Mouse (Mus musculus) midbrain, postnatal 0 days (tissue): Measurements from ENCODE around the gene Izumo1r. TPM values are rescaled to one million over a fixed set of nuclear protein-coding genes. Genes with fewer than 3 reads are reported as not detected.

Experiments used
- ATAC-seq: fragments of 200-750 bp; cut with Nextera tagmentation; 2 replicates; pipeline ENCODE4 v1.8.0; 2017; ENCODE audit warnings: moderate number of reproducible peaks, mild to moderate bottlenecking, moderate TSS enrichment, moderate library complexity; ENCODE audit not compliant: low FRiP score
- DNase-seq: peaks from one replicate; pipeline ENCODE4 v3.0.0-alpha.2; 2015; ENCODE audit warnings: low spot score
- H3K27ac ChIP-seq: fragments of 300-500 bp; sonication (generic); 2 replicates; pipeline ENCODE4 v1.5.1; 2014; ENCODE audit warnings: low read depth, mild to moderate bottlenecking, low read length, mixed read lengths
- H3K27me3 ChIP-seq: fragments of 300-500 bp; sonication (generic); 2 replicates; pipeline ENCODE4 v1.6.1; 2014; ENCODE audit warnings: low read length, control low read depth, mixed read lengths; ENCODE audit not compliant: insufficient read depth
- H3K36me3 ChIP-seq: fragments of 300-500 bp; sonication (generic); 2 replicates; pipeline ENCODE4 v1.6.1; 2014; ENCODE audit warnings: low read length, control low read depth, mixed read lengths; ENCODE audit not compliant: insufficient read depth
- H3K4me1 ChIP-seq: fragments of 300-500 bp; sonication (generic); 2 replicates; pipeline ENCODE4 v1.6.1; 2014; ENCODE audit warnings: mild to moderate bottlenecking, control low read depth, antibody characterized with exemption, low read length, mixed read lengths; ENCODE audit not compliant: insufficient read depth
- H3K4me2 ChIP-seq: fragments of 300-500 bp; sonication (generic); 2 replicates; pipeline ENCODE4 v1.6.1; 2014; ENCODE audit warnings: low read depth, mild to moderate bottlenecking, low read length, mixed read lengths; ENCODE audit not compliant: poor library complexity, severe bottlenecking
- H3K4me3 ChIP-seq: fragments of 300-500 bp; sonication (generic); 2 replicates; pipeline ENCODE4 v1.5.1; 2014; ENCODE audit warnings: low read depth, mild to moderate bottlenecking, low read length, moderate library complexity
- H3K9ac ChIP-seq: fragments of 300-500 bp; sonication (generic); replicated peaks from 2 replicates; pipeline ENCODE4 v1.6.1; 2014; ENCODE audit warnings: mild to moderate bottlenecking, low read length, moderate library complexity, mixed read lengths; ENCODE audit not compliant: poor library complexity, severe bottlenecking
- H3K9me3 ChIP-seq: fragments of 300-500 bp; sonication (generic); 2 replicates; pipeline ENCODE4 v1.6.1; 2016; ENCODE audit warnings: low read length, control low read depth
- CTCF ChIP-seq: IDR thresholded peaks from 2 replicates; pipeline ENCODE4 v1.5.1; 2016; ENCODE audit warnings: antibody characterized with exemption, mild to moderate bottlenecking
- WGBS: fragments of 180-500 bp; shearing (Covaris S2); extraction: QIAGEN DNeasy Blood & Tissue Kit; methylation state at CpG from one replicate; pipeline ENCODE4 v1.1.7; 2014; 5-methylcytosine and 5-hydroxymethylcytosine counted together
- polyA plus RNA-seq: library from polyadenylated mRNA; unstranded; fragments of >200 nt; fragmentation: Nextera tagmentation; extraction: Ambion mirVana; gene quantifications from 2 replicates; pipeline ENCODE4 v1.2.1, GENCODE M21; 2015
- total RNA-seq: library from RNA; depleted of rRNA; stranded (reverse); fragments of >200 nt; gene quantifications from 2 replicates; pipeline ENCODE4 v1.2.3, GENCODE M21; 2014

Gene Izumo1r
- total and polyA plus RNA-seq, 2 experiments from 2014 or later, result not detected

DNA sequence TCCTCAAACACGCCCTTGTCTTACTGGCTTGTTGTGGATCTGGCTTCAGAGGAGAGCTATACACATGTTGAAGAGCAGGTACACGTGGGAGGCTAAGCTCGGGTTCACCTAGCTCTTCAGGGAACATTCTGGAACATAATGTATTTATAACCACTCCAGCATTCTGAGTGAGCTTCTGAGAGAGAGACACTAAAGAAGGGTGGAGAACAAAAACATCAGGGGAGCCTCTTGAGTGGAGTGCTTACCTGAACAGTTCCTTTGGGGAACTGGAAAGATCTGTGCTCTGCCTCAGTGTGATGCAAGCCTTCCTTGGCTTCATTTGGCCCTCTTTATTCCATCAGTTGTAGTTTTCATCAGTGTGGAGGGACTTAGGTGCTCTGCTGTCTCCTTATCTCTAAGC, 35.9 kb upstream of the Izumo1r start:
- no peak overlapping the region for H3K4me3 ChIP-seq
- WGBS, result 86% methylated on average over 3 of the region's 3 CpGs
- no peaks in the 10 kb centered on the region for H3K4me1 ChIP-seq
- DNase-seq, result no peak
- H3K27me3 ChIP-seq, result no peaks in the 10 kb centered on the region
- H3K36me3 ChIP-seq, result no peaks in the 10 kb centered on the region
- H3K9me3 ChIP-seq, result no peaks in the 10 kb centered on the region
- no peak for TF ChIP-seq CTCF
- no peak overlapping the region for H3K4me2 ChIP-seq
- H3K9ac ChIP-seq, result no peak overlapping the region
- H3K27ac ChIP-seq, result no peak overlapping the region
- no peak for ATAC-seq

DNA sequence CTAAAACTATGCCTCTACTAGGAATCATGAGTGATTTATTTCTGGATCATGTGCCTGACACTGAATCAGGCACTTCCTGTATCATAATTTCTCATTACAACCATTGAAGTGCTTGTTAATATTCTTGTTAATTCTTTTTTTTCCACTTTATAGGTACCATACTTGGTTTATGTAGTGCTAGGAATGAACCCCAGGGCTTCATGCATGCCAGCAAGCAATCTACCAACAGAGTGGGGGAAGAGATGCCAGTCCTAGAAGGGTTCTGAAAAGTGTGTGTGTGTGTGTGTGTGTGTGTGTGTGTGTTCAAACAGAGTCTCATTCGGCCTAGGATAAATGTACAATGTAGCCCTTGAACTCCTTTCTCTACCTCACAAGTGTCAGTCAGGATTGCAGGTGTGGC, 33.6 kb upstream of the Izumo1r start:
- Histone ChIP-seq H3K4me3 (no peak overlapping the region), H3K27ac (no peak overlapping the region), H3K4me2 (no peak overlapping the region), H3K9ac (no peak overlapping the region), H3K9me3 (no peaks in the 10 kb centered on the region), H3K27me3 (no peaks in the 10 kb centered on the region), H3K4me1 (no peaks in the 10 kb centered on the region), H3K36me3 (no peaks in the 10 kb centered on the region)
- 90% methylated on average over 1 of the region's 1 CpGs for WGBS
- DNase-seq, result no peak
- ATAC-seq, result no peak
- TF ChIP-seq CTCF, result no peak

DNA sequence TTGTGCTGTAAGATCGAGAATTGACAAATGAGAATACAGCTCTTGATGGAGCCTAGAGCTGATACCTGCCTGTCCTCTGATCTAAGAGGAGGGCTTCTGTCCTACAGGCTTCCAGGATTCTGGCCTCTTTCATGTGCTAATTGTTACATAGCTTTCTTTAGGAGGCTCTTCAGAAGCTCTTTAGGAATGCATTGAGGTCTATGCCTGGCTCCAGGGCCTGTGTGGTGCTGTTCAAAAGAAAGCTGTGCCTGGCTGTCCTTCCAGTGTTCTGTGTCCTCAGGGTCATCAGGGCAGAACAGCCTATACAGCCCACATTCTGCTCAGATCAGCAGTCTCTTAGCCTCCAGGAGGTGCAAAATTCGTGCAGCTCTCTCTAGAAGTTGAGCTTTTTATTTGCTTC, 31.1 kb upstream of the Izumo1r start:
- no peak for TF ChIP-seq CTCF
- Histone ChIP-seq H3K4me3 (no peak overlapping the region), H3K9me3 (no peaks in the 10 kb centered on the region), H3K36me3 (no peaks in the 10 kb centered on the region), H3K27me3 (no peaks in the 10 kb centered on the region), H3K9ac (no peak overlapping the region), H3K4me1 (no peaks in the 10 kb centered on the region), H3K4me2 (no peak overlapping the region), H3K27ac (no peak overlapping the region)
- 49% methylated on average over 2 of the region's 2 CpGs for WGBS
- no peak for DNase-seq
- no peak for ATAC-seq

DNA sequence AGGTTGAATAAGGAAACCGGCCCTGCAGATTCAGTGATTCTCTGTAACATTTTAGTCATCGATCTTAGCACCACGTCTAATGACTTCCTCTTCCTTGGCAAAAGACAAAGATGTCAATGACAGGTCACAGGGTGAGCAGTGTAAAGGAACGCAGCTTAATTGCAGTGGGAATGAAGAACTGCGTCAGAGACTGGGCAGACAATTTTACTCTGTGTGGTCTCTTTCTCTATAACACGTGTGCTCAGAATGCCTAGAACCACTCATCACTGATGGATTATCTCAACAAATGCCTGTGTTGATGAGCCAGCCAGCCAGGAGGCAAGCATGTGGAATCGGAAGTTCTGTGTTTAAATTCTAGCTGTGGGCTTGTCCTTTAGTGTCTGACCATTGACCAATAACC, 28.2 kb upstream of the Izumo1r start:
- no peaks in the 10 kb centered on the region for H3K36me3 ChIP-seq
- no peak overlapping the region for H3K4me2 ChIP-seq
- DNase-seq (no peak), ATAC-seq (no peak)
- H3K4me3 ChIP-seq, result no peak overlapping the region
- H3K4me1 ChIP-seq, result no peaks in the 10 kb centered on the region
- no peak for TF ChIP-seq CTCF
- no peaks in the 10 kb centered on the region for H3K9me3 ChIP-seq
- H3K27me3 ChIP-seq, result no peaks in the 10 kb centered on the region
- 77% methylated on average over 7 of the region's 7 CpGs for WGBS
- no peak overlapping the region for H3K27ac ChIP-seq
- no peak overlapping the region for H3K9ac ChIP-seq

DNA sequence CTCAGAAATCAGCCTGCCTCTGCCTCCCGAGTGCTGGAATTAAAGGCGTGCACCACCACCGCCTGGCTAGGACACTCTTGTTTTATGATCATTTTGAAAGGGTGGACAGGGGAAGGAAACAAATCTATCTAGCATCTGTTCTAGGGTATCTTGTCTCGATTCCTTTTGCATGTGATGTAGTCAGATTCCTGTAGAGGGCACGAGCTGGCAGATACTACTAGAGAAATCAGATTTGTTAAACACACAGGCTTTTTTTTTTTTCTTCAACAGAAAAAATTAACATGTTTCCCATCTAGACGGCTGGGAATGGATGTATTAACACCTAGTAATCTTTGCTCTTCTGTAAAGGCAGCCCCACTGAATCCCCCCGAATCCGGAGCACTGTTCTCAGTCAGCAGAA, 27.5 kb upstream of the Izumo1r start:
- H3K9me3 ChIP-seq, result no peaks in the 10 kb centered on the region
- no peaks in the 10 kb centered on the region for H3K4me1 ChIP-seq

DNA sequence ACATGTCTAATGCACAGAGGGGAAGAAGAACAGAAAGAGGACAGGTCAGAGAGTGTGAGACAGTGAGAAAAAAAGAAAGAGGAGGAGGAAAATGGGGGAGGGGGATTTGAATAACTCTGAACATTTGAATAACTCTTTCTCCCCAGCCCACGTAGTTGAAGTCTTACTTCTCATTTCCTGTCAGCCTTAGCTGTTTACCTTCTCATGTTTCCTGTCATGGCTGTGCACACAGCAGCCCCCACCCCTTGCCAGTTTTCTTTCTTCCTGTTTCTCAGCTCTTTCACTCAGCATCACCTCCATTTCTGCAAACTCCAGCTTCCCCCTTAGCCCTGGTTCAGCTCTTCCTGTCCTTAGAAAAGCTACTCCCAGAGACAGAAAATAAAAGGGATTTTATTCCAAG, 22.8 kb upstream of the Izumo1r start:
- no peaks in the 10 kb centered on the region for H3K36me3 ChIP-seq
- H3K27ac ChIP-seq, result no peak overlapping the region
- DNase-seq (no peak), ATAC-seq (no peak)
- H3K4me1 ChIP-seq, result no peaks in the 10 kb centered on the region
- H3K9me3 ChIP-seq, result no peaks in the 10 kb centered on the region
- no peak overlapping the region for H3K4me3 ChIP-seq
- no peaks in the 10 kb centered on the region for H3K27me3 ChIP-seq
- TF ChIP-seq CTCF, result no peak
- H3K9ac ChIP-seq, result no peak overlapping the region
- H3K4me2 ChIP-seq, result no peak overlapping the region
- 43% methylated on average over 1 of the region's 1 CpGs for WGBS

More for the DNA sequence above, 27.5 kb upstream of the Izumo1r start:
- ATAC-seq (no peak), DNase-seq (no peak)
- H3K4me2 ChIP-seq, result no peak overlapping the region
- H3K27me3 ChIP-seq, result no peaks in the 10 kb centered on the region
- 85% methylated on average over 8 of the region's 8 CpGs for WGBS
- H3K36me3 ChIP-seq, result no peaks in the 10 kb centered on the region
- no peak overlapping the region for H3K4me3 ChIP-seq
- H3K9ac ChIP-seq, result no peak overlapping the region
- no peak overlapping the region for H3K27ac ChIP-seq
- TF ChIP-seq CTCF, result no peak

DNA sequence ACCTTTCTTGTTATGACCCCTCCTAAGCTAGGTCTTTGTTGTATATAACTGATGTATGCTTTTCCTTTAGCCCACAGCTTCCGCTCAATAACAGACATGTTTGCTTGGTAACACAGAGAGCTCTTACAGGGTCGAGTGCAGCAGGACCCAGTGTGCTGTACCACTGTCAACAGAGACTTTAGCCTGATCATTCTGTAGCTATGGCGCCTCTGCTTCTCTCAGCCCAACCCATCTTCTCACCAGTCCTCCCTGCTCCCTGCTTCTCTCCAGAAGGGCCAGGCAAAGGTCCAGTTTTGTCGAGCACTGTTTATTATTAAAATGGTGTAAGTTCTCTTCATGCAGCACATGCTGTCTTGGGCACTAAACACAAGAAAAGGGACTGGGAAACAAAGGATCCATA, 19.9 kb upstream of the Izumo1r start:
- WGBS, result 68% methylated on average over 4 of the region's 4 CpGs
- Histone ChIP-seq H3K4me1 (no peaks in the 10 kb centered on the region), H3K4me3 (no peak overlapping the region), H3K4me2 (no peak overlapping the region), H3K9me3 (no peaks in the 10 kb centered on the region), H3K9ac (no peak overlapping the region), H3K27ac (no peak overlapping the region), H3K27me3 (no peaks in the 10 kb centered on the region), H3K36me3 (no peaks in the 10 kb centered on the region)
- no peak for DNase-seq
- no peak for TF ChIP-seq CTCF
- ATAC-seq, result no peak
